Mouse (Mus musculus) liver, embryonic 11.5 days (tissue): ENCODE results near the gene Ankrd65. TPM values are rescaled to one million over a fixed set of nuclear protein-coding genes. Genes with fewer than 3 reads are reported as not detected.

Experiments
- ATAC-seq: fragments of 200-750 bp; cut with Nextera tagmentation; replicated peaks from 2 replicates; pipeline ENCODE4 v1.8.0; 2017; ENCODE audit warnings: moderate number of reproducible peaks, mild to moderate bottlenecking, moderate TSS enrichment, moderate library complexity; ENCODE audit not compliant: low FRiP score
- DNase-seq: peaks from one replicate; pipeline ENCODE4 v3.0.0-alpha.2; 2017; ENCODE audit warnings: low spot score
- H3K27ac ChIP-seq: fragments of 300-500 bp; sonication (generic); 2 replicates; pipeline ENCODE4 v1.5.1; 2014; ENCODE audit warnings: mild to moderate bottlenecking, low read depth, low read length, control low read depth
- H3K27me3 ChIP-seq: fragments of 300-500 bp; sonication (generic); replicated peaks from 2 replicates; pipeline ENCODE4 v1.6.1; 2014; ENCODE audit warnings: low read length, mixed read lengths; ENCODE audit not compliant: control insufficient read depth, insufficient read depth
- H3K36me3 ChIP-seq: fragments of 300-500 bp; sonication (generic); 2 replicates; pipeline ENCODE4 v1.6.1; 2014; ENCODE audit warnings: mild to moderate bottlenecking, low read length, moderate library complexity, mixed read lengths; ENCODE audit not compliant: control insufficient read depth, insufficient read depth
- H3K4me1 ChIP-seq: fragments of 300-500 bp; sonication (generic); replicated peaks from 2 replicates; pipeline ENCODE4 v1.6.1; 2014; ENCODE audit warnings: low read length, mixed read lengths; ENCODE audit not compliant: control insufficient read depth, insufficient read depth
- H3K4me2 ChIP-seq: fragments of 300-500 bp; sonication (generic); 2 replicates; pipeline ENCODE4 v1.6.1; 2014; ENCODE audit warnings: mild to moderate bottlenecking, control low read depth, moderate library complexity
- H3K4me3 ChIP-seq: fragments of 300-500 bp; sonication (generic); 2 replicates; pipeline ENCODE4 v1.5.1; 2014; ENCODE audit warnings: low read depth, low read length, control low read depth
- H3K9ac ChIP-seq: fragments of 300-500 bp; sonication (generic); 2 replicates; pipeline ENCODE4 v1.6.1; 2014; ENCODE audit warnings: low read depth, low read length, control low read depth
- H3K9me3 ChIP-seq: fragments of 300-500 bp; sonication (generic); 2 replicates; pipeline ENCODE4 v1.6.1; 2016; ENCODE audit warnings: low read length, inconsistent platforms, mixed read lengths; ENCODE audit not compliant: control insufficient read depth
- WGBS: fragments of 180-500 bp; shearing (Covaris S2); extraction: QIAGEN DNeasy Blood & Tissue Kit; methylation state at CpG from one replicate; pipeline ENCODE4 v1.1.7; 2014; 5-methylcytosine and 5-hydroxymethylcytosine counted together
- polyA plus RNA-seq: library from polyadenylated mRNA; unstranded; fragments of >200 nt; fragmentation: Nextera tagmentation; extraction: Ambion mirVana; gene quantifications from 2 replicates; pipeline ENCODE4 v1.2.1, GENCODE M21; 2014

Gene Ankrd65
- polyA plus RNA-seq, 1 experiment from 2014 or later, result not detected

- no peaks in the 10 kb centered on the region for H3K27me3 ChIP-seq
- WGBS, result 2% methylated on average over 10 of the region's 10 CpGs
- H3K4me2 ChIP-seq, result peak overlapping the region; percentile 97
- H3K9ac ChIP-seq, result peak overlapping the region; percentile 87
- peak; percentile 30 for ATAC-seq
- H3K4me3 ChIP-seq, result peak overlapping the region; percentile 83
- H3K27ac ChIP-seq, result 0 out of 2 replicates have a peak overlapping the region, but pooled peaks have one; percentile 43
- peaks cover 18% of the 10 kb centered on the region for H3K36me3 ChIP-seq
- peaks cover 18% of the 10 kb centered on the region for H3K4me1 ChIP-seq
- no peaks in the 10 kb centered on the region for H3K9me3 ChIP-seq
- DNase-seq, result no peak
Measured at GRCm38 (mm10) chr4:155759862-155760612, 30.2 kb upstream of the Ankrd65 start.

GRCm38 (mm10) chr4:155760613-155761355 lies 29.5 kb upstream of the Ankrd65 start, which contains the start of gene Atad3a:
Atad3a (minus strand) TSS chr4:155761093.
- under 1% methylated on average over 61 of the region's 68 CpGs for WGBS
- peak; percentile 96 for ATAC-seq
- peak within 1 kb of the TSS; percentile 87 for H3K9ac ChIP-seq

GRCm38 (mm10) chr4:155761356-155762099 lies 28.7 kb upstream of the Ankrd65 start:
- no peak for DNase-seq
- no peaks in the 10 kb centered on the region for H3K9me3 ChIP-seq
- H3K27me3 ChIP-seq, result no peaks in the 10 kb centered on the region
- H3K9ac ChIP-seq, result peak overlapping the region; percentile 87
- peak; percentile 1; the same call in 1 of the 2 replicates for ATAC-seq
- H3K36me3 ChIP-seq, result peaks cover 5% of the 10 kb centered on the region
- H3K4me2 ChIP-seq, result peak overlapping the region; percentile 97
- WGBS, result 3% methylated on average over 28 of the region's 28 CpGs
- H3K4me3 ChIP-seq, result peak overlapping the region; percentile 83
- no peak overlapping the region for H3K27ac ChIP-seq
- peaks cover 18% of the 10 kb centered on the region for H3K4me1 ChIP-seq

More at GRCm38 (mm10) chr4:155760613-155761355, 29.5 kb upstream of the Ankrd65 start, which contains the start of gene Atad3a:
- peak within 1 kb of the TSS; percentile 83 for H3K4me3 ChIP-seq
- H3K9me3 ChIP-seq, result no peaks in the 10 kb centered on the region
- peaks cover 18% of the 10 kb centered on the region for H3K4me1 ChIP-seq
- no peaks in the 10 kb centered on the region for H3K27me3 ChIP-seq
- peak within 1 kb of the TSS; percentile 97 for H3K4me2 ChIP-seq
- H3K36me3 ChIP-seq, result peaks cover 11% of the 10 kb centered on the region
- peak within 1 kb of the TSS; percentile 43; the same call in 1 of the 2 replicates for H3K27ac ChIP-seq
- DNase-seq, result peak; percentile 94

- DNase-seq, result no peak
- Histone ChIP-seq H3K4me2 (peak overlapping the region; percentile 97), H3K9ac (no peak overlapping the region), H3K9me3 (no peaks in the 10 kb centered on the region), H3K27ac (no peak overlapping the region), H3K4me1 (peaks cover 18% of the 10 kb centered on the region), H3K27me3 (no peaks in the 10 kb centered on the region), H3K36me3 (peaks cover under 1% of the 10 kb centered on the region), H3K4me3 (no peak overlapping the region)
- ATAC-seq, result no peak
- WGBS, result 74% methylated on average over 3 of the region's 3 CpGs
Measured at GRCm38 (mm10) chr4:155762357-155762756, 27.9 kb upstream of the Ankrd65 start.

- WGBS, result 56% methylated on average over 5 of the region's 5 CpGs
- ATAC-seq, result no peak
- Histone ChIP-seq H3K4me1 (peaks cover 15% of the 10 kb centered on the region), H3K4me2 (peak overlapping the region; percentile 78), H3K27me3 (peaks cover 25% of the 10 kb centered on the region), H3K36me3 (no peaks in the 10 kb centered on the region), H3K4me3 (peak overlapping the region; percentile 61), H3K9me3 (no peaks in the 10 kb centered on the region), H3K27ac (no peak overlapping the region), H3K9ac (peak overlapping the region; percentile 79)
- DNase-seq, result no peak
Measured at GRCm38 (mm10) chr4:155769496-155769879, 20.8 kb upstream of the Ankrd65 start.

GRCm38 (mm10) chr4:155769880-155770512 lies 20.2 kb upstream of the Ankrd65 start:
- ATAC-seq, result peak; percentile 88
- 0 out of 2 replicates have a peak overlapping the region, but pooled peaks have one; percentile 26 for H3K27ac ChIP-seq
- H3K9me3 ChIP-seq, result no peaks in the 10 kb centered on the region
- under 1% methylated on average over 39 of the region's 39 CpGs for WGBS
- H3K4me3 ChIP-seq, result peak overlapping the region; percentile 61
- peaks cover 29% of the 10 kb centered on the region for H3K27me3 ChIP-seq
- H3K9ac ChIP-seq, result peak overlapping the region; percentile 79
- H3K4me1 ChIP-seq, result peaks cover 15% of the 10 kb centered on the region
- H3K36me3 ChIP-seq, result no peaks in the 10 kb centered on the region
- peak overlapping the region; percentile 78 for H3K4me2 ChIP-seq
- DNase-seq, result peak; percentile 92

- H3K4me3 ChIP-seq, result peak overlapping the region; percentile 61
- no peaks in the 10 kb centered on the region for H3K9me3 ChIP-seq
- ATAC-seq (no peak), DNase-seq (no peak)
- peaks cover 15% of the 10 kb centered on the region for H3K4me1 ChIP-seq
- peak overlapping the region; percentile 79 for H3K9ac ChIP-seq
- peaks cover 36% of the 10 kb centered on the region for H3K27me3 ChIP-seq
- peak overlapping the region; percentile 78 for H3K4me2 ChIP-seq
- H3K27ac ChIP-seq, result no peak overlapping the region
- no peaks in the 10 kb centered on the region for H3K36me3 ChIP-seq
- 48% methylated on average over 24 of the region's 24 CpGs for WGBS
Measured at GRCm38 (mm10) chr4:155770626-155771025, 19.6 kb upstream of the Ankrd65 start.

- H3K27ac ChIP-seq, result no peak overlapping the region
- ATAC-seq (no peak), DNase-seq (no peak)
- no peaks in the 10 kb centered on the region for H3K36me3 ChIP-seq
- peaks cover 19% of the 10 kb centered on the region for H3K4me1 ChIP-seq
- no peak overlapping the region for H3K9ac ChIP-seq
- 63% methylated on average over 2 of the region's 2 CpGs for WGBS
- no peak overlapping the region for H3K4me3 ChIP-seq
- no peak overlapping the region for H3K4me2 ChIP-seq
- peaks cover 40% of the 10 kb centered on the region for H3K27me3 ChIP-seq
- H3K9me3 ChIP-seq, result no peaks in the 10 kb centered on the region
Measured at GRCm38 (mm10) chr4:155771706-155772105, 18.5 kb upstream of the Ankrd65 start.
